Mouse (Mus musculus) thymus, adult 2 months (tissue): Measurements from ENCODE around the gene Tenm2.

Experiments
- CTCF ChIP-seq: fragments of 200-500 bp; IDR thresholded peaks from 2 replicates; pipeline ENCODE4 v1.5.1; 2012; ENCODE audit warnings: mild to moderate bottlenecking, control low read depth, low read length, moderate library complexity, borderline replicate concordance; ENCODE audit not compliant: control insufficient read depth, poor library complexity, insufficient read depth; ENCODE audit errors: extremely low read depth
- POLR2A ChIP-seq: fragments of 200-500 bp; IDR thresholded peaks from 2 replicates; pipeline ENCODE4 v1.6.1; 2012; ENCODE audit warnings: mild to moderate bottlenecking, low read length, control low read depth, moderate library complexity; ENCODE audit not compliant: control insufficient read depth, poor library complexity, insufficient read depth; ENCODE audit errors: extremely low read depth

- TF ChIP-seq CTCF, result no peak
- TF ChIP-seq POLR2A, result no peak
These were observed 1129.1 kb downstream of the Tenm2 start for GRCm38 (mm10) chr11:36106639-36107038.
